Mouse (Mus musculus) embryo, embryonic 11.5 days (tissue): ENCODE results near the gene Klk5.

ENCODE experiments used
- DNase-seq: peaks from one replicate; pipeline ENCODE4 v3.0.0-alpha.2; 2012; ENCODE audit warnings: low read depth, low spot score

Gene Klk5

GRCm38 (mm10) chr7:43841701-43842100, at the start of gene Klk5:
TSS of gene Klk5 (plus strand) at chr7:43841971.
- DNase-seq, result no peak

DNA sequence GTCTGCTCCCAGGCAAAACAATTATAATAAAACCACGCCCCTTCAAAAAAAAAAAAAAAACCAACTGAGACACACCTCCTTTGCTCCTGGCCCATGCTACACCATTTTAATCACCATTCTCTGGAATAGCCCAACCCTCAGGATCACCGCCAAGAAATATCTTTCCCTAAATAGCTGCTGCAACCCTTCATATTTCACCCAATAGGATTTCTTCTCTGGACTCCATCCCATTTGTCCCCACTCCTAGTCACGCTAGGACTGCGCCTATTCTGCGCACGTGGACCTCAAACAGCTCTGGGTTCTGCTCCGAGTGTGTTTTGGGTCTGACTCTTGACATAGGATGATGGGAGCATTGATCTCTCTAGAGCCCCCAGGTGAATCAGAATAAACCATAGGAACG, 45.4 kb upstream of the Klk5 start:
- no peak for DNase-seq

DNA sequence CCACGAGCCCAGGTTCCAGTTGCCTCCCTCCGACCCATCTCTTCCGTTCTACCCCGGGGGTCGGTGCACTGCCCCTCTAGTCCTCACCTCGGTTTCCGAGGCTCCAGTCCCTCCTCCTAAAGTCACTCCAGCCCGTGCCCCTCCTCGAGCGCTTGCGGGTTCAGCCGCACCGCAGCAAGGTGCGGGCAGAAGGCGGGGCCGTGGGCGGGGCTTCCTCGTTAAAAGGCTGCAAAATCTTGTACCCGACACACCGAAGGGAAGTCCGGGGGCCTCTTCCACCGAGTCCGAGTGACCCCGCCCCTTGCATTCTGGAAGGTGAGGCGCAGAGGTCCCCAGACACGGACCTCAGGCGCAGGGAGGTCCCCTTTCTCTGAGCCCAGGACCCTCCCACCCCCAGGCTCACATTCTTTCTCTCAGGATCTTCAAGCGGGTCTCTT, 44.4 kb upstream of the Klk5 start, which contains the start of gene Klk8:
Gene Klk8 (plus strand): TSS at position 245 of the 437 bp plus-strand sequence.
- no peak for DNase-seq

DNA sequence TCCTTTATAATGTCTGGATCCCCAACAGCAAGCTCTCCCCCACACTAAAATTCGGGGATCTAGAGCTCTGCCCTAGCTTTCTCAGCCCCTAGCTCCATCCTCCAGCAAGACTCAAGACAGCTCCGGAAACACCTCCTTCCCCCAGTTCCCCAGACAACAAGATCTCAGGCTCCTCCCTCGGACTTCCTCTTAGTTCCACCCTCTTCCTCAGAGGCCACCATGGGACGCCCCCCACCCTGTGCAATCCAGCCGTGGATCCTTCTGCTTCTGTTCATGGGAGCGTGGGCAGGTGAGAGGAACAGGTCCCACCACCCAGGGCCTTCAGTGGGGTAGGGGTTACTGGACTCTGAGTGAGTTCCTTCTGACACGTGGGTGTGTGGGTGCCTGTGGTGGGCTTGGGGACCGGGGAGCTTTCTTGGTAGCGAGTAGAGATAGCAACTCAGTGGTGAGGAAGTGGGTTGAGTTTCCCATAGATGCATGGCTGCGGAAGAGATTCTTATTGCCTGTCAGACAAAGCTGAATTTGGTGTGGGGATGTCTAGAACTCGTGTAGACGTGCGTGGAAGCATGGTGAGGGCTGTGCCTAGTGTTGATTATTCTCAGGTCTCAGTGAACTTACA, 43.8 kb upstream of the Klk5 start:
- no peak for DNase-seq

- no peak for DNase-seq
Measured at GRCm38 (mm10) chr7:43799876-43800275, 41.9 kb upstream of the Klk5 start.

DNA sequence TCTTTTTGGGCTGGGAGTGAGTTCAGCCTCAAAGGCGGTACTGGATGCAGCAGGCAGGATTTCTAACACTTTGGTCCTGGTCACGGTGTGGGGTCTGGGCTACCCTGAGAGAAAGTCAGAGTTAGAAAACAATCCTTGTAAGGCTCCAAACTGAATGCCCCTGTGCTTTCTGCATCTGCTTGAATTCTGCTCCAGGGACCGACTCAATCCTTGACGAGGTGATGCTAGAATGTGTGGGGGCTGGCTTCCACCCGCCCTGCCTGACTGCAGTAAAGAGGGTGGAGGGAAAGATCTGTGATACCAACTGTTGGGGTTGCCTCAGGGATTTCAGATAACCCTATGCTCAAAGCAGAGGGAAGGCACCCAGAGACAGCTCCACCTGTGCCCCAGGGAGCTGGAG, 30.8 kb upstream of the Klk5 start, which contains the start of gene Klk7:
Gene Klk7 (plus strand): TSS at position 301 of the 400 bp plus-strand sequence.
- DNase-seq, result no peak

GRCm38 (mm10) chr7:43815211-43815610, 26.6 kb upstream of the Klk5 start:
- DNase-seq, result no peak

GRCm38 (mm10) chr7:43816746-43817145, 25.0 kb upstream of the Klk5 start:
- DNase-seq, result no peak

- no peak for DNase-seq
Measured at GRCm38 (mm10) chr7:43821581-43821980, 20.2 kb upstream of the Klk5 start.

DNA sequence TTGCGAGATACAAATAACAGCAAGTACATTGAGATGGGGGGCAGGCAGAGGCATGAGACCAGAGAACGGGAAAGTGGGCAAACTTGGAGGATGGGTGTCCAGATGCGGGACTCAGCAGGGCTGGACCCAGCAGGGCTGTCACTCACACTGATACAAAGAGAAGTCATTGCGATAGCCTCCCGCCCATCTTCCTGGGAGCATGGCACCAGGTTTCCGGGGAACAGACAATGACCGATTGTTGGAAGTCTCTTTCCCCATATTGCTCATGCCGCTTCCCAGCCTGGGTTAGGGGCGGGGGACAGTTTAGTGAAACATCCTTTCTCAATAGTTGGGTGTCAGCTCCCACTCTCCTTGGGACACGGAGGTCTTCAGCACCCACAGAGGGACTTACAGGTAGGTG, 17.6 kb upstream of the Klk5 start, which contains the start of gene Klk6:
Gene Klk6 (plus strand): TSS at position 301 of the 400 bp plus-strand sequence.
- DNase-seq, result no peak

GRCm38 (mm10) chr7:43826056-43826455, 15.7 kb upstream of the Klk5 start:
- DNase-seq, result no peak

- no peak for DNase-seq
Measured at GRCm38 (mm10) chr7:43827706-43828105, 14.1 kb upstream of the Klk5 start.

DNA sequence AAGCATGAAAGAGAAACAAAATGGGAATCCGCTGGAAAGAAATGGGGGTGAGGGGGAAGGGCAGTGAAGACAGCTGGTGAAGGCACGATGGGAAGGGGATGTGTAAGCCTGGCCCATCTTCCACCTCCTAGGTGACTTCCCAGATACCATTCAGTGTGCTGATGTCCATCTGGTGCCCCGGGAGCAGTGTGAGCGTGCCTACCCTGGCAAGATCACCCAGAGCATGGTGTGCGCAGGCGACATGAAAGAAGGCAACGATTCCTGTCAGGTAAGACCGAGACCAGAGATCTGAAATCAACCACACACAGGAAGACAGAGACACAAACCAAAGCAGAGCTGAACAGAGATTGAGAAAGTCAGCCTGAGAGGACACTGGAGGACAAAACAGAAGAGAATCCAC, 12.8 kb upstream of the Klk5 start:
- no peak for DNase-seq

DNA sequence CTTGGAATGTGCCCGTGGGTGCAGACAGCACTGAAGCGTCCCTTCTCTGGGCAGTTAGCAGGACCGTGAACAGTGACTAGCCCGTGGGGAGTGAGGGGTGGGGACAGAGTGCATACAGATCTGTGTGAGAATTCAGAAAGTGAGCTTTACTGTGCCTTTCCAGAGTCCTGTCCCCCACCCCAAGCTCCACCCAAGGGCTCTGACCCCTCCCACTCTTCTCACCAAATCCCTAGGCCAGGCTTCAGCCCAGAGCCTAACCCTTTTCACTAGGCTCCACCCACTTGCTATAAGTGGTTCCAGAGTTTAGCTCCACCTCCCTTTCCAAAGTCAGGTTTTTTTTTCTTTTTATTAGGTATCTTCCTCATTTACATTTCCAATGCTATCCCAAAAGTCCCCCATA, 2.0 kb downstream of the Klk5 start:
- no peak for DNase-seq

DNA sequence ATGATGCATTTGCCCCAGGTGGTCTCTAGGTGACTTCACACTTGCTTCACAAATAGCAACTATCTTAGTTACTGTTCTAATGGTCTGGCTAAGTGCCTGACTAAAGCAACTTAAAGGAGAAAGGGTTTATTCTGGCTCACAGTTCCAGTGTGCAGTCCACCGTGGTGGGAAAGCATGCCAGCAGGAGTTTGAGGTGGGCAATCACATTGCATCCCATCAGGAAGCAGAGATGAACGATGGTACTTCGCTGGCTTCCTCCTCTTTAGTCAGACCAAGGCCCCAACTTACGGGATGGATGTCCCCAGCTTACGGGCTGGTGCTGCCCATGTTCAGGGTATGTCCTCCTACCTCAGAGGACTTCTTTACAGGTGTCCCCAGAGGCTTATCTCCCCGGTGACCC, 9.8 kb downstream of the Klk5 start:
- no peak for DNase-seq

GRCm38 (mm10) chr7:43854642-43855380, 13.0 kb downstream of the Klk5 start:
- no peak for DNase-seq

DNA sequence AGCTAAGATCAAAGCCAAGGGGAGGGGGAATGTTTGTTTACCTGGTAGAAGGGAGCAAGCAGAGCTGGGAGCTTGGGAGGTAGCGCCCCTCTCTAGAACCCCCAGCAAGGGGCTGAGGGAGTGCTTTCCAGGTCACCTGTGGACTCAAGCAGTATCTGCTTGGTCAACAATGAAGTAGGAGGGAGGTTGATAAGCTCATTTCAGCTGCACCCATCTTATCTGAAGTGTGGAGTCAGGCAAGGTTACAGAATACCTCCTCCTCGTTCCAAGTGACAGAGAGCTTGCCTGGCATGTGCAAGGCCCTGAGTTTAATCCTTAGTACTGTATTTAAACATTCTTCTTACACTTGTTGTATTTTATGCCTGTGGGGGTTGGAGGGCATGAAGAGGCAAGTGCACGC, 13.9 kb downstream of the Klk5 start:
- no peak for DNase-seq

DNA sequence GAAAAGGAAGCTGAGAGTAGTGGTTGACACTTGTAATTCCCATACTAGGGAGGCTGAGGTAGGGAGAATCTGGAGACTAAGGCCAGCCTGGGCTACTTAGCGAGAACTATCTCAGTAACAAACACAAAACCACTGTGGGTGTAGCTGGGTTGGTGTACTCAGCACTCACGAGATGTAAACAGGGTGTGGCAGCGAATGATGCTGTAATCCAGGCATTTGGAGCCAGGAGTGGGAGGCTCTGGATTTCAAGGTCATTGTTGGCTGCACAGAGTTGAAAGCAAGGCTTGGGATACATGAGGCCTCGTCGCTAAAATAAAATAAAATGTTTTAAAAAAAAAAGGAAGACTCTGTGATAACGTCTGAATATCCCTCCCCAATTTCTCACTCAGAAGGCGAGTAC, 14.5 kb downstream of the Klk5 start:
- DNase-seq, result no peak

GRCm38 (mm10) chr7:43857501-43857900, 15.7 kb downstream of the Klk5 start:
- no peak for DNase-seq

DNA sequence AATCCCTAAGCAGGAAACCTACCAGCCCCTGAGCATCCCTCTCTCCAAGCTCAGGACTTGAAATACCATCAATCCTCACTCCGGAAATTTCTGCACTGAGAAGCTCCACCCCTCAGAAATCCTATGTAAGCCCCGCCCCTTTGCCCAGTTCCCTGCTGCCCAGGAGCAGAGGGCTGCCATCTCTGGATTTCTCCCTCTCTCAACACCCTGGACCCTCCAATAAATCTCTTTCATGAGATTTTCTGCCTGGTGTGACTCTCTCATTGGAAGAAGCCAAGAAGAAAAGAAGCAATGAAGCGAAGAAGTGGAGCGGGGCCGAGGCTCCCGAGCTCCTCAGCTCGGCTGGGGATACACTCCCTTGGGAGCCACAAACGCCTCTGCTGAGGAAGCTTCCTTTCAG, 18.6 kb downstream of the Klk5 start:
- DNase-seq, result no peak

DNA sequence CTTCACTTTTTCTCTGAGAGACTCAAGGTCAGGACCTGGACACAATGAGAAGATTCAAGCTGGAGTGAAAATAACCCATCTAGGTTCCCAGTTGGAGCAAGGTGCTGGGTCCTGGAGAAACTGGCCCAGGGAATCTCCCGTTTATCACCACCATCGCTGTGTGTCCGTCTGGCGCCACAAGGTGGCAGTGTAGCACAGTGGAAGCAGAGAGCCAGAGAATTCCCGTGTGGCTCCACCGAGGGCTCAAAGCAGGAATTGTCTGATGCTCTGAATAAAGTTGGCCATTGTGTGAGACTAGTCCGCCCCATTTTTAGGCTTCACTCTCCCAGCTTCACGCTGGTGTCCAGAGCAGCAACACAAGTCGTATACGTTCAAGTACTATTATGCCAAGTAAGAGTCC, 31.5 kb downstream of the Klk5 start:
- peak; percentile 74 for DNase-seq

DNA sequence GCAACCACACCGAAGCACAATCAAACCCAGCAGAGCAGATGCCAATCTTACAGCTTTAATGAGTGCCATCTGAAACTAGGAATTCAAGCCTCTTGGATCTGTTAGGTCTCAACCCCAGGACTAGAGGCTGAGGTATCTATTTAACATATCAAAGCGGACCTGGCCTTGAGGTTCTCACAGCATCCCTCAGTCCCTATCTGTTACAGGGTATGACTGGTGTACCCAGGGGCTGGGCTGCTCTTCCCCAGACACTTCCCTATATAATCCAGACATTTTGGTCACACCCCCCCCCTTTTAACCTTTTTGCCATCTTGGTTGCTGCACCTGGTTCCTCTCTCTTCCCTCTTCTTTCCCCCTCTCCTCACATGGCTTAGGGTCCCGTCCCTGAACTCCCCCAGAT, 31.9 kb downstream of the Klk5 start:
- DNase-seq, result no peak

DNA sequence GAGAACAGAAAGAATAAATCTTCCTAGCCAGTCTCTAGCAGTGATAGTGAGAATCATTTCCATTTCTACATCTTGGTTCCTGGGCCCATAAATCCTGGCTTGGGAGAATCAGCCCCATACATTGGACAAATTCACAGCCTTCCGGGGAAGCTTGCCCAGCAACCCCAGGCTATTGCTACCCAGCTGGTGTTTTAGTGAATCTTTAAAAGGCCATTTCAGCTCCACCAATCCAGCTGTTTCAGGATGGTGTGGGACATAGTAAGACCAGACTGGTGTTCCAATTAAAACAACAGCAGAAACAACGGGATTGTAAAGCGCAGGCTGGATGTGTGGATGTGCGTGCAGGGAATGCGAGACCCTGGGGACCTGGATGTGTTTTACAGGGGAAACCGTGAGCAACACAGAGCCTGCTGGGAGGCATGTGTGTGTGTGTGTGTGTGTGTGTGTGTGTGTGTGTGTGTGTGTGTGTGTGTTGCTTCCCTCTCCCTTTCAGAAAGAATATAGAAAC, 33.2 kb downstream of the Klk5 start:
- no peak for DNase-seq
